Mouse (Mus musculus) adrenal gland, postnatal 25 days (tissue): Measurements from ENCODE around the gene Lhx6. TPM values are rescaled to one million over a fixed set of nuclear protein-coding genes. Genes with fewer than 3 reads are reported as not detected.
A peak's percentile ranks its signal among the peaks of the same experiment; 100 is the strongest.

Experiments used
- DNase-seq: peaks from one replicate; pipeline ENCODE4 v3.0.0; 2021; ENCODE audit warnings: mixed read lengths
- total RNA-seq: library from RNA; stranded (reverse); gene quantifications from 2 replicates; pipeline ENCODE4 v1.2.3, GENCODE M21; 2021

Lhx6 gene
- total RNA-seq, 1 experiment from 2014 or later: 2.6 TPM

GRCm38 (mm10) chr2:36093301-36093700, 11.9 kb downstream of the Lhx6 start:
- DNase-seq: no peak

- DNase-seq: no peak
Measured at GRCm38 (mm10) chr2:36092748-36093147, 12.5 kb downstream of the Lhx6 start.

DNA sequence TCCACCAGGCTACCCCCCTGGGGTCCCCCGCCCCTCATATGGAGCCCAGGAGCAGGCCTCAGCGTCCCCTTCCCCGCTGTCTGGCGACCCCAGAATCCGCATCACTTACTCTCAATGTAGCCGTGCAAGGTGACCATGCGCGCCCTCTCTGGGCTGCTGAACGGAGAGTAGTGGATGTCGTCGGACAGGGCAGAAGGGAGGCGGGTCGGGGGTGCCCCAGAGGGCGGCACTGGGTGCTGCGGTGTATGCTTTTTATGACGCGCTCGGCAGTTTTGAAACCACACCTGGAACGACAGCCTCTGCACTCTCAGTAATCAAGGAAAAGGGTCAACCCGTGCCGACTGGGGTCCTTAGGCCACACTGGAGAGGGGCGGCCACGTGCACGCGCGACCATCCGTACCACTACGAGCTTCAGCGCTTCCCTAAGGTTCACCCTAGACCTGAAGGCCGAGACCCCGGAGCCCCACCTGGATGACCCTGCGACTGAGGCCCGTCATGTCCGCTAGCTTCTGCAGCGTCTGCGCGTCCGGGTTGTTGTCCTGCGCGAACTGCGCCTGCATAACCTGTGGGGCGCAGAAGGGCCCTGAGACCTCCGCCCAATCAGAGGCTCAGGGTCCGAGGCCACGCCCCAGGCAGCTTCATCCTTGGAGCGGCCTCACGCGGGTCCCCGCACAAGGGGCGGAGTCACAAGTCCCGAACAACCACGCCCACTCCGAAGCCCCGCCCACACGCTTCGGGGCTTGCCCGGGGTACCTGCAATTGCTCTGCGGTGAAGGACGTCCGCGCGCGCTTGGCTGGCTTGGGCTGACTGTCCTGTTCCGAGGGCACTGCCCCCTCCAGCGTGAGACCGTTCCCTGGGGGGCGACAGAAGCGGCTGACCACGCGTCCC, 14.1 kb downstream of the Lhx6 start:
- DNase-seq: peak; percentile 60

DNA sequence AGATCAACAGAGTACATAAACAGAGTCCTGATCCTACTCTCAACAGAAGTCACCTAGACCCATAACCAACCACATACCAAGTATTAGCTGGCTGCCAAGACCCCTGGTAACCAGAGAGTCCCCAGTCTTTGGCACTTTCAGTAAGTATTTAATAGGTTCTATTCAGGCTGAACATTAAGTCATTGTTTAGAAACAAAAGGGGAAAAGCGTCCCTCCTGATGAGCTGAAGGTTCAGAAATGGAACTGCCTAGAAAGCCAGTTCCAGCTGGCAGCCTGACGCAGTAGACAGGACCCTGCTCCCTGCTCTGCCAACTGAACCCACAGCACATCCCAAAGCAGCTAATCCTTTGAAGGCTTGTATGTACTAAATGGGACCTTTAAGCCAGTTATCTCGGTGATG, 16.0 kb downstream of the Lhx6 start:
- DNase-seq: no peak

DNA sequence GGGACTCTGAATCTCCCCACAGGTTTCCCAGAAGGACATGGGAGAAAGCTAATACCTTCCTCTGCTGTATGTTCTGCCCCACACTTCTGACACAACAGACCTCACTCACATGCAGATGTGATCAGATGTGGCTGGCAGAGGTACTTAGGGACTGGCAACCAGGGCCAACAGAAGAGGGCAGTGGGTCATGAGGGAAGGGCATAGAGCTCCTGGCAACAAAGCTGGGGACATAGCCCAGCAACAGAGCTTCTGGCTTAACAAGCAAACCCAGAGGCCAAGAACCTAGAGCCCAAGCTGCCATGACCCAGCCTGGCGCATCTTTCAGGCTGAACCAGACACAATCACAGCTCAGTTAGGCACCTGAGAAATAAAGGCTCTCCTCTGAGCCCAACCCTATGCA, 20.2 kb downstream of the Lhx6 start:
- DNase-seq: no peak

DNA sequence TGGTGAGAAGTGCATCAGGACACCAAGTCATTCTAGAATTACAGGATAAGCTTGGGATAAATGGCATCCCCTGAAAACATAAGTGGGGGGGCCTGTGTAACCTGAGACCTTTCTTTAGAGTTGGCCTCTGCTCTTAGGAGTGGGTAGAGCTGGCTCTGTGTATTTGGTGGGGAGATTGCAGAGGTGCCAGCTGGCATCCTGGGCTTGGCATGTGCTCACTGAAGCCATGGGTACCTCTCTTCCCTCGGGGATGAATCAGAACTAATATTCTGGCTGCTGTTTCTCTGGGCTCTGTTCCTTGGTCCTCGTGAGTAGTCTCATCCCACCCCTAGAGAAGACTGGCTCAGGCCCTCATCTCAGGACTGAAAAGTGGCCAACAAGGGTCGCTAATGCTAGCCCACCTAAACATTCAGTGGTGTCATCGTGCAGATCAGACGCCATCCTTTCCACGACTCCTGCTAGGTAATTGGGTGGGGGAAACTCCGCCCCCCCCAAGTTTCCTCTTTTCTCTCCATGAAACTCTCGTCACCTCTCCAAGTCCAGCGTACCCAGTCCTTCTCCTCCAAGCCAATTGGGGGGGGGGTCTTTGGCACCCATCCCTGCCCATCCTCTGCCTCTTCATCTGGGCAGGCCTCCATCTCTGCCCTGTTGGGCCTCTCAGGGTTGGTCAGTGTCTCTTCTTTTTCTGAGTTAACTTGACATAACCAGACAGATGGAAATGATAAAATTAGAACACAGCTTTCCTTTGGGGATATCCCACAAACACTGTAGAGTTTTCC, 22.2 kb downstream of the Lhx6 start:
- no peak for DNase-seq

DNA sequence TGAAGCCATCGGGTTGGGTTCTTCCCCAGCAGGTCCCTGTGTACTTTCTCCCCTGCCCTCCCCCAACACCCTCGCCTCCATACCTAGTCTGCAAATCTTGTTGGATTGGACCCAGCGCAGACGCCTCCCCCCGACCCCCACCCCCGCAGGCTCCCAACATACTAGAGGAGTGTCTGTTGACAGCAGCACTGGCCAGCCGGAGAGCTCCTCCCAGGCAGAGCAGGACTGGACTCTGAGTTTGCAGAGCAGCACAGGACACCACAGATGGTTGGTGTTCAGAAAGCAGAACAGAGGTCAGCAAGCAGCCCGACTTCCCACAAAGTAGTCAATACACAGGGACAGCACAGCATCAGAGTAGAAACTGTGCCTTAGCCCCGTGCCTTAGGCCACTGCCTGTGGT, 23.8 kb downstream of the Lhx6 start:
- DNase-seq: no peak

DNA sequence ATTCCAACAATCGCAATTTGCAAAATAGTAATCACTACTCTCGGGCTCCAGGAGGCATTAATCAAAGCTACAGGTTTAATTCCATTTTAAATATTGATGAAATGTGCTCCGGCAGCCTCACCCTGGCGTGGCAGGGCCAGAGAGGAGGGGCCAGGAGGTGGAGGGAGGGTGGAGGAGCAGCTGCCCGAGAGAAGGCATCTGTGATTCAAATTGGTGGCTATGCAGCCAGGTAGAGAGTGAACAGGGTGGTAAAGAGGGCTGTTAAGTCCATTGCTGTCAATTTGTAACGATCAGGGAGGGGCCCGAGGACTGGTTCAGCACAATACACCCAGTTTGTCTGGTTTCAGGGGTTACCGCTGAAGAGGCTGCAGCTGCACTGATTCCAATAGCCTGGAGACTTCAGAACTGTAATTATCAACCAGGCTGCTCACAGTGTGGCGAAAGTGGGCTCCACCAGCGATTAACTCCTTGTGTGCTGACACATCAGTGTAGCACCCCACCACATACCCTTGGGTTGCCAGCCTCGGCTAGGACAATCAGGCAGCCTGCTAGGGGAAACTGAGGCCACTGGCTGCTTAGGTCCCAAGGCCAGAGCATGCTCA, 27.9 kb downstream of the Lhx6 start:
- DNase-seq: no peak

- DNase-seq: no peak
Measured at GRCm38 (mm10) chr2:36075210-36075609, 30.0 kb downstream of the Lhx6 start.

- peak; percentile 6 for DNase-seq
Measured at GRCm38 (mm10) chr2:36073781-36074180, 31.4 kb downstream of the Lhx6 start.

DNA sequence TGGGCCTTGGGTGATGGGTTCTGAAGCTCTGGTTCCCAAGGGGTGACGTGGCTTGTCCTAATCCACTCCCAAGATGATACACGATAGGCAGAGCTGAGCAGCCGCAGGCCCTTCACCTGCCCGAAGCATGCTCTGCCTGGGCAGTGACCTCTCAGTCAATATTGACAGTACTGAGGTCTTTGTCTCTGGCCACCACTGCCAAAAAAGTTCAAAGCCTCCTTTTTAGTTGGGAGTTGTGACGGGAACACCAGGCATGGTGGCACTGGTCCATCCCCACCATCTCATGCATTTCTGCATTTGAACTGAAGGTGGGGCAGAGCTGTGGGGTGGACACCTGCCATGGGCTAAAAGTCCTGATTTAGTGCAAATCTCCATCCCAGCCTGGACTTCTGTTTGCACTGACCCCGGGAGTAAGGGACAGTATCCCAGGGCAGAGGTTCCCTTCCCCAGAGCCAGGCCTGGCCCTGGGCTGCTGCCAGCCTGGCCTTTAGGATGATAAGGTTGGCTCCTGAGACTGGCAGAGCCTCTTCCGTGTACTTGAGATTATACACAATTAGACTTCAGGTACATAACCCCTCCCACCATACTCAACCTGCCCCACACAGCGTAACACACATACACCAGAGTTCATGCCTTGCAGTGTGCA, 33.4 kb downstream of the Lhx6 start:
- no peak for DNase-seq

GRCm38 (mm10) chr2:36067132-36067531, 38.1 kb downstream of the Lhx6 start:
- DNase-seq: no peak

DNA sequence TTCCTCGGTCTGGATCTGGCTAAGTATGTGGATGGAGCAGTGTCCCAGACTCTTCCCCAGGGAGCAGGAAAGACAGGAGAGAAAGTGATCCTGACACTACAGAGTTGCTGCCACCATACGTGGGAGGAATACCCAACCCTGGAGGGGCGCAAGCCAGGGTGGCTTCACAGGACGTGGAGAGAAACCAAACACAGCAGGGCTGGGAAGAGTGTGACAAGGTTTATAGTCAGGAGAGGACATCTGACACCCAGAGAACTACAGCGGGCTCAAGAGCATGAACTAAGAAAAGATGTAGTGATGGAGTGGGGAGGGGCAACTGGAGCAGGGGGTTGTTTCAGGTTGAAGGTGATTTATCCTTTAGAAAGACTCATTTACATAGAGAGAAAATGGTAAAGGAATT, 43.8 kb downstream of the Lhx6 start:
- no peak for DNase-seq

DNA sequence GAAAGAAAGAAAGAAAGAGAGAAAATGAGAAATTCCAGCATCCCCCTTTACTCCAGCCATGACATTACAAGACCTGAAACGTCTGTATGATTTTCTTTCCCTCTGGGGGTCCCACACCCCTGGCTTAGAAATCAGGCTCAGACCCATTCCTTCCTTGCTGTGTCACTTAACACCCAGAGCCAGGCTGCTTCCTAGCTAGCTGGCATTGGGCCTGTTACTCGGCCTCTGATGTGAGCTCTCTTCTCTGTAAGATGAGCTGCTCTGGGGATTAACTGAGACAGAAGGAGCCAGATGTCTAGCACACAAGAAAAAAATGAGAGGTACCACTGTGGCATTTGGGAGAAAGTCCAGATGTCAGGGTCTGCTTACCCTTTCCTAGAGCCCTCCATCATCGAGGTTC, 49.0 kb downstream of the Lhx6 start:
- DNase-seq: no peak

DNA sequence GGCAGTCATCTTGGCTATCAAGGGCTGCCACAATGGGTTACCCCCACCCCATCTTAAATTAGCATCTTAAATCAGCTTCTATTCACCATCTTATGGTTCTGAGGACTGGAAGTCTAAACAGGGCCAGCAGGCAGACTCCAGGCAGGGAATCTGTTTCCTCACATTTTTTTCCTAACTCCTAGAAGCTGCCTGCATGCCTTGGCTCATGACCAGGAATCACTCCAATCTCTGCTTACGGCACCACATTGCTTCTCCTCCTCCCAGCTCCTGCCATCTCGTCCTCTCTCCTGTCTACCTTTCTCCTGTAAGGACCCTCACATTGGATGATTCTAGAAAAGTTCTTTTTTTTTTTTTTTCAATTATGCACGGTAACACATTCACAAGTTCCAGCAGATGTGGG, 52.0 kb downstream of the Lhx6 start:
- DNase-seq: no peak

- no peak for DNase-seq
Measured at GRCm38 (mm10) chr2:36049567-36049954, 55.6 kb downstream of the Lhx6 start.

DNA sequence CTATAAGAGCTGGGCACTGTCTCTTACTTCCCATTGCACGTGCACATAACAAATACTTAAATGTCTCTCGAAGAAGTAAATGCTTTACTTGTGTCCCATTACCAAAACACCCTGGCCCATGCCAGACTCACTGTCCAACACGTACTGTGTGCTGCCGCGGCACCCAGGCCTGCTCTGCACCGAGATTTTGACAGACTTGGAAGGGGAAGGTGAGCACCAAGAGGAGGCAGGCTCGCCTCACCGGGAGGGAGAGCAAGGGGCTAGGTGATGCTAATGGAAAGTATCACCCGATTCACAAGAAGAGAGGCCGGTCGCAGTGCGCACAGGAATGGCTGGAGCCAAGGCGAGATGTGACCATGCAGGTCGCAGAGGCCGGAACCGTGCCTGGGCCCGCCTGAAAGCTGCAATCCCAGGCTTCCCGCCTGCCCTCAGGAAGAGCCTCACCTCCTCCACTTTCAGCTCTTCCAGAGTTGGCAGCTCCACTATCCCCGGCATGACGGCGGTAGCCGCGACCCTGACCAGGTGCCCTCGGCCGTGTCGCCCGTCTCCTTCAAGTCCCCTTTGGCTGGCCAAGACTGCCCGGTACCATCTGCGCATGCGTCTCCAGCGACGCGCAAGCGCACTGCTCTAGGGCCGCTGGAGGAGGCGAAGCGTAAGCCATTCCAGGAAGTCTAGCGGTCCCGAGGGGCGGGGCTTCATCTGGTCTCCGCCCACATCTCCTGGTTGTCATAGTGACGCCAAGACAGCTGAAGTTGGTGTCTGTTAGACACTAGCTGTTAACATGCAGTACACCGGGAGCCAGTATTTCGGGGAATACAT, 56.3 kb downstream of the Lhx6 start, which contains the start of the genes Ndufa8 and Morn5:
Gene Ndufa8 (minus strand): TSS at position 659 of the 819 bp plus-strand sequence.
Gene Morn5 (plus strand): TSS at position 711 of the 819 bp plus-strand sequence.
- peak; percentile 99 for DNase-seq

- no peak for DNase-seq
Measured at GRCm38 (mm10) chr2:36048164-36048563, 57.0 kb downstream of the Lhx6 start.

DNA sequence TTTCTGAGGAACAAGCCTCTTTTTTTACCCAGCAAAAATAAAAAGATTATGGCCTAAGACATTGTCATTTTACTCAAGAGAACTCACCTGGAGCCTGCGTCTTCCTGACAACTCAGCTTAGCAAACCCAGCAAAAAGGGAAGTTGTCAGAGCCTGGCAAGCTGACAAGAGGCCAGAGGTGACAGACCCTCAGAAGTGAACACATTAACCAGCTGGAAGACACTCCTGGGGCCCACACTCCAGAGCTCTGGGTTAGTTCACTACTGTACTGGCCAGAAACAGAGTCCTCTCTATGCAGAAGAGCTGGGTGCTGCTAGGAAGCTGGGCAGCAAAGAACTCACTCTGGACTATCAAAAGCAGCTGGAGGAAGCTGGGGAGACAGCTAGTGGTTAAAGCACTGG, 64.3 kb downstream of the Lhx6 start:
- no peak for DNase-seq

DNA sequence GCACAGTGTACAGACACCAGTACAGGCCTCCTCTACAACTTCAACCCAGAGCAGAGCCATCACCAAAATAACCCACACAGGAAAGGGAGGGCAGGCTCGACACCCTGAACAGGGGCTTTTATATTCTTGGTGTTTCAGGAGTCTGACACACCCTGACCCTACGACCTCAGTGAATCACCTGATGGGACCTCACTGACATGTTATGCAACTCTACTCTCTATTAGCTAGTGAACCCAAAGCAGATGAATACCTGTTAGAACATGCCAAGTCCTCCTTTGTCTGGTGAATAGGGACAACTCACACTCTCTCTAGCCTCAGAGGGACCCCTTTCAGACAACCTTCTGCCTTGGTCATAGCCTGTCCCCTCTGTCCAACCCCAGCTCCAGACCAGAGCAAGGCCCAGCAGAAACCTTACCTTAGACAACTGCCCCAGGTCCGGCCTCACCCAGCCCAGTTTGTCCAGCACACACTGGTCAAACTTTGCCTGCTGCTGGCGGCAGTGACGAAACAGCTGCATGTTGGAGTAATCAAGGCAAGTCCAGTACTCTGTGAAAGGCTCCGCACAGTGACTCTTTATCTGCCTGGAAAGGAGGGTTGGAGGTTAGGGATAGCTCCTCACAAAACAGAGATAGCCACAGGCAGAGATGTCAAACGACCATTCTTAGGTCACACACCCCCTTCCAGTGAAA, 65.8 kb downstream of the Lhx6 start:
- no peak for DNase-seq
